In the genomic region with DNA sequence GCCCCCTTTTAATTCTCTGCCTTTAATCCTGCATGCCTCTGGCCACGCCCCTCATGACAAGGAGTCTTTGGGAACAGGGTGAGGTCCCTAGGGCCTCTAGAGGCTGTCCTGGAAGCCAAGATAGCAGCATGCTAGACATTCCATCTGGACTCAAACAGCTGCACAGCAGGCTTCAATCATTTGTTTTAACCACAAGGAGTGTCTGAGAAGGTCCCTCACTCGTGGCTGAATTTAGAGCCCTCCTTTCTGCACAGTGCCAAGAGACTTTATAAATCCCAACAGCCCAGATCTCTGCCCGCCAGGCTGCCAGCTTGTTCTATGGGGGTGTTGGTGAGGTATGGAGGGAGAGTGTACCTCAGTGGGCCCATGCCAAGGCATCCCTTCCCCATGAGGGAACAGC, we compare ENCODE assay signal across 9 mouse cellular contexts.
DNase-seq lines count a peak whose midpoint lies in the region; ATAC-seq and TF ChIP-seq lines count a peak whose summit lies in the region.
"Had no signal": no experiment of that assay in that cellular context is flagged by ENCODE, and none has a peak within 500 bp of the region (broad histone marks: within the 10 kb centered on the region; RNA-seq: fewer than 3 reads in every experiment).

No protein-coding gene starts in this region.

- TF ChIP-seq CTCF in kidney, adult 2 months (conservative IDR thresholded peaks at IDR 0.05; ENCODE audit: insufficient read depth, insufficient read length, low read depth, low read length) = no peak

- no peak overlapping the region for H3K4me3 ChIP-seq in kidney, adult 2 months (ENCODE audit: insufficient read depth, low read depth, low read length)
- no peak overlapping the region for H3K4me3 ChIP-seq in stomach, embryonic 14.5 days (ENCODE audit: low read depth, low read length)

- H3K4me2 ChIP-seq in stomach, embryonic 14.5 days (replicated peaks; ENCODE audit: low read depth, low read length) = no peak overlapping the region

- TF ChIP-seq POLR2A in kidney, adult 2 months (IDR thresholded peaks at IDR 0.05; ENCODE audit: low read depth, low read length) = no peak

- intact Hi-C loops in left cerebral cortex, postnatal 4 days (cut with DNase I) = no loop called here

- H3K27me3 ChIP-seq in kidney, adult 2 months (replicated peaks; ENCODE audit: control insufficient read depth, insufficient read depth, low read length) = no peaks in the 10 kb centered on the region
- H3K27me3 ChIP-seq in stomach, embryonic 14.5 days (ENCODE audit: control insufficient read depth, insufficient read depth, low read length) = no peaks in the 10 kb centered on the region

- WGBS in kidney, adult 2 months = 58% methylated on average over 3 of the region's 3 CpGs
- 34% methylated on average over 3 of the region's 3 CpGs for WGBS in stomach, embryonic 14.5 days

- H3K36me3 ChIP-seq in kidney, adult 2 months (ENCODE audit: control insufficient read depth, insufficient read depth, low read length) = no peaks in the 10 kb centered on the region
- H3K36me3 ChIP-seq in stomach, embryonic 14.5 days (ENCODE audit: control insufficient read depth, insufficient read depth, low read length) = no peaks in the 10 kb centered on the region

- H3K4me1 ChIP-seq in kidney, adult 2 months (ENCODE audit: control insufficient read depth, insufficient read depth, low read length) = no peaks in the 10 kb centered on the region; the same call in 1 of the 2 replicates
- no peaks in the 10 kb centered on the region; the same call in 1 of the 2 replicates for H3K4me1 ChIP-seq in stomach, embryonic 14.5 days (ENCODE audit: control insufficient read depth, insufficient read depth, low read length)

- DNase-seq in kidney, adult 2 months = peak; percentile 54
- no peak for DNase-seq in kidney, adult 8-10 months
- DNase-seq in gastrocnemius, postnatal 25 days = peak; percentile 43
- DNase-seq in kidney, postnatal 4 days = peak; percentile 66 to 73
- no peak for DNase-seq in left cerebral cortex, postnatal 4 days
- no peak for DNase-seq in ovary, postnatal 14 days (ENCODE audit: low spot score)
- no peak for DNase-seq in right cerebral cortex, adult 18-20 months
- DNase-seq: cerebellum, adult 11 months had no signal

- H3K9me3 ChIP-seq in stomach, embryonic 14.5 days (ENCODE audit: control insufficient read depth, low read depth, low read length) = no peaks in the 10 kb centered on the region

- no peak overlapping the region for H3K9ac ChIP-seq in stomach, embryonic 14.5 days (replicated peaks; ENCODE audit: low read depth, low read length)

- no peak overlapping the region for H3K27ac ChIP-seq in kidney, adult 2 months (ENCODE audit: insufficient read depth, low read depth, low read length)
- no peak overlapping the region for H3K27ac ChIP-seq in stomach, embryonic 14.5 days (ENCODE audit: low read length)

- peak; percentile 59; the same call in 1 of the 2 replicates for ATAC-seq in stomach, embryonic 14.5 days (ENCODE audit: insufficient number of reproducible peaks, insufficient read depth, low FRiP score, low read depth)

Comparison
In these comparisons a context has a peak if more than half of its experiments do, and no peak if none do; other contexts are left out.
1. DNase-seq: peak in kidney, adult 2 months (single experiment), gastrocnemius, postnatal 25 days (single experiment) and kidney, postnatal 4 days (2 of 2); none in kidney, adult 8-10 months (0 of 2), left cerebral cortex, postnatal 4 days (single experiment), ovary, postnatal 14 days (single experiment) and right cerebral cortex, adult 18-20 months (single experiment).